ENCODE assay signal across 25 mouse cellular contexts in genomic region chr7:90284793-90285192, GRCm38 (mm10). TPM values are rescaled to one million over a fixed set of nuclear protein-coding genes. Genes with fewer than 3 reads are reported as not detected.
DNase-seq lines count a peak whose midpoint lies in the region; ATAC-seq and TF ChIP-seq lines count a peak whose summit lies in the region.
"Had no signal": no experiment of that assay in that cellular context is flagged by ENCODE, and none has a peak within 500 bp of the region (broad histone marks: within the 10 kb centered on the region; RNA-seq: fewer than 3 reads in every experiment).

No protein-coding gene starts in this region.

- 0 out of 2 replicates have a peak, but pooled peaks cover 2% of the 10 kb centered on the region for H3K27me3 ChIP-seq in liver, adult 2 months (ENCODE audit: control insufficient read depth, insufficient read depth, low read length)
- H3K27me3 ChIP-seq in liver, embryonic 12.5 days (replicated peaks) = no peaks in the 10 kb centered on the region; the same call in 1 of the 2 replicates
- no peaks in the 10 kb centered on the region for H3K27me3 ChIP-seq in lung, postnatal 0 days (replicated peaks; ENCODE audit: insufficient read depth, low read length)
- no peaks in the 10 kb centered on the region for H3K27me3 ChIP-seq in stomach, embryonic 14.5 days (ENCODE audit: control insufficient read depth, insufficient read depth, low read length)
- no peaks in the 10 kb centered on the region for H3K27me3 ChIP-seq in midbrain, embryonic 16.5 days (ENCODE audit: control insufficient read depth, insufficient read depth, low read depth, low read length)
- H3K27me3 ChIP-seq: forebrain, embryonic 13.5 days; heart, embryonic 13.5 days; hindbrain, embryonic 12.5 days had no signal

- H3K27ac ChIP-seq in liver, adult 2 months (replicated peaks; ENCODE audit: insufficient read depth, low read depth, low read length) = no peak overlapping the region
- no peak overlapping the region for H3K27ac ChIP-seq in liver, embryonic 12.5 days
- H3K27ac ChIP-seq in lung, postnatal 0 days (ENCODE audit: low read length) = no peak overlapping the region
- no peak overlapping the region for H3K27ac ChIP-seq in stomach, embryonic 14.5 days (ENCODE audit: low read length)
- H3K27ac ChIP-seq in midbrain, embryonic 16.5 days (ENCODE audit: low read length) = no peak overlapping the region
- H3K27ac ChIP-seq: embryonic facial prominence, embryonic 10.5 days; forebrain, embryonic 13.5 days; heart, embryonic 13.5 days; hindbrain, embryonic 12.5 days had no signal

- no peaks in the 10 kb centered on the region for H3K36me3 ChIP-seq in liver, adult 2 months (ENCODE audit: control insufficient read depth, insufficient read depth, low read length)
- H3K36me3 ChIP-seq in liver, embryonic 12.5 days = no peaks in the 10 kb centered on the region
- no peaks in the 10 kb centered on the region for H3K36me3 ChIP-seq in lung, postnatal 0 days (ENCODE audit: insufficient read depth, low read length)
- no peaks in the 10 kb centered on the region for H3K36me3 ChIP-seq in stomach, embryonic 14.5 days (ENCODE audit: control insufficient read depth, insufficient read depth, low read length)
- H3K36me3 ChIP-seq in midbrain, embryonic 16.5 days (ENCODE audit: control insufficient read depth, insufficient read depth, low read length) = no peaks in the 10 kb centered on the region
- H3K36me3 ChIP-seq: embryonic facial prominence, embryonic 10.5 days; heart, embryonic 13.5 days; hindbrain, embryonic 12.5 days had no signal

- peaks cover 3% of the 10 kb centered on the region for H3K4me1 ChIP-seq in liver, adult 2 months (ENCODE audit: control insufficient read depth, insufficient read depth, low read length)
- no peaks in the 10 kb centered on the region for H3K4me1 ChIP-seq in liver, embryonic 12.5 days
- no peaks in the 10 kb centered on the region for H3K4me1 ChIP-seq in lung, postnatal 0 days (ENCODE audit: insufficient read depth, low read depth, low read length)
- peaks cover 4% of the 10 kb centered on the region; the same call in 1 of the 2 replicates for H3K4me1 ChIP-seq in stomach, embryonic 14.5 days (ENCODE audit: control insufficient read depth, insufficient read depth, low read length)
- H3K4me1 ChIP-seq in midbrain, embryonic 16.5 days (ENCODE audit: control insufficient read depth, insufficient read depth, low read length) = no peaks in the 10 kb centered on the region
- H3K4me1 ChIP-seq: forebrain, embryonic 13.5 days; heart, embryonic 13.5 days; hindbrain, embryonic 12.5 days had no signal

- TF ChIP-seq CTCF in liver, adult 2 months (IDR thresholded peaks at IDR 0.05; ENCODE audit: low read depth, low read length) = no peak
- no peak for TF ChIP-seq CTCF in lung, postnatal 0 days (IDR thresholded peaks at IDR 0.05)

- TF ChIP-seq EP300 in lung, postnatal 0 days (IDR thresholded peaks at IDR 0.05) = no peak

- no peaks in the 10 kb centered on the region for H3K79me2 ChIP-seq in liver, adult 2 months (ENCODE audit: control insufficient read depth, insufficient read depth, low read length)

- no peaks in the 10 kb centered on the region for H3K9me3 ChIP-seq in liver, embryonic 12.5 days (replicated peaks)
- no peaks in the 10 kb centered on the region for H3K9me3 ChIP-seq in lung, postnatal 0 days (ENCODE audit: low read length)
- no peaks in the 10 kb centered on the region for H3K9me3 ChIP-seq in stomach, embryonic 14.5 days (ENCODE audit: control insufficient read depth, low read depth, low read length)
- H3K9me3 ChIP-seq in midbrain, embryonic 16.5 days (replicated peaks; ENCODE audit: control insufficient read depth, low read length, poor library complexity, severe bottlenecking) = no peaks in the 10 kb centered on the region
- H3K9me3 ChIP-seq: embryonic facial prominence, embryonic 10.5 days; forebrain, embryonic 13.5 days; heart, embryonic 13.5 days; hindbrain, embryonic 12.5 days had no signal

- ATAC-seq in liver, embryonic 12.5 days = no peak
- ATAC-seq in lung, postnatal 0 days = no peak
- peak; percentile 46; the same call in 1 of the 2 replicates for ATAC-seq in stomach, embryonic 14.5 days (ENCODE audit: insufficient number of reproducible peaks, insufficient read depth, low FRiP score, low read depth)
- no peak for ATAC-seq in inflammation-experienced regulatory T-cells, adult 6 months
- ATAC-seq in midbrain, embryonic 16.5 days = no peak
- ATAC-seq: forebrain, embryonic 13.5 days; forebrain, postnatal 0 days had no signal

- H3K4me2 ChIP-seq in liver, embryonic 12.5 days = no peak overlapping the region
- H3K4me2 ChIP-seq in lung, postnatal 0 days (replicated peaks; ENCODE audit: low read depth, low read length) = peak overlapping the region; percentile 25; the same call in 1 of the 2 replicates
- peak overlapping the region; percentile 10; the same call in 1 of the 2 replicates for H3K4me2 ChIP-seq in stomach, embryonic 14.5 days (replicated peaks; ENCODE audit: low read depth, low read length)
- H3K4me2 ChIP-seq in midbrain, embryonic 16.5 days (ENCODE audit: low read length) = no peak overlapping the region
- H3K4me2 ChIP-seq: forebrain, embryonic 13.5 days; heart, embryonic 13.5 days; hindbrain, embryonic 12.5 days had no signal

- 20% methylated on average over 7 of the region's 7 CpGs for whole genome bisulfite sequencing in liver, adult 2 months
- 52% methylated on average over 7 of the region's 7 CpGs for WGBS in liver, embryonic 12.5 days (ENCODE audit: insufficient replicate concordance)
- whole genome bisulfite sequencing in lung, postnatal 0 days = 18% methylated on average over 7 of the region's 7 CpGs
- WGBS in stomach, embryonic 14.5 days = 33% methylated on average over 7 of the region's 7 CpGs
- 73% methylated on average over 7 of the region's 7 CpGs for WGBS in midbrain, embryonic 16.5 days

- H3K4me3 ChIP-seq in liver, adult 2 months (ENCODE audit: insufficient read depth, low read depth, low read length) = no peak overlapping the region
- H3K4me3 ChIP-seq in liver, embryonic 12.5 days = no peak overlapping the region
- H3K4me3 ChIP-seq in lung, postnatal 0 days (ENCODE audit: low read depth, low read length) = peak overlapping the region; percentile 14
- no peak overlapping the region for H3K4me3 ChIP-seq in stomach, embryonic 14.5 days (ENCODE audit: low read depth, low read length)
- no peak overlapping the region for H3K4me3 ChIP-seq in midbrain, embryonic 16.5 days (ENCODE audit: low read depth, low read length)
- H3K4me3 ChIP-seq: embryonic facial prominence, embryonic 10.5 days; forebrain, embryonic 13.5 days; heart, embryonic 13.5 days; hindbrain, embryonic 12.5 days had no signal

- TF ChIP-seq POLR2A in liver, adult 2 months (IDR thresholded peaks at IDR 0.05; ENCODE audit: extremely low read depth, insufficient read depth, low read length) = no peak

- no peak overlapping the region for H3K9ac ChIP-seq in liver, adult 2 months (ENCODE audit: low read depth, low read length)
- H3K9ac ChIP-seq in liver, embryonic 12.5 days = no peak overlapping the region
- no peak overlapping the region for H3K9ac ChIP-seq in lung, postnatal 0 days (replicated peaks; ENCODE audit: low read depth)
- no peak overlapping the region for H3K9ac ChIP-seq in stomach, embryonic 14.5 days (replicated peaks; ENCODE audit: low read depth, low read length)
- no peak overlapping the region for H3K9ac ChIP-seq in midbrain, embryonic 16.5 days (ENCODE audit: low read depth, low read length)
- H3K9ac ChIP-seq: forebrain, embryonic 13.5 days; forebrain, postnatal 0 days; heart, embryonic 13.5 days; hindbrain, embryonic 12.5 days had no signal

- DNase-seq in liver, adult 2 months (ENCODE audit: extremely low read depth, low read depth, low spot score) = peak; percentile 30
- no peak for DNase-seq in lung, postnatal 0 days (ENCODE audit: low spot score)
- no peak for DNase-seq in lung, postnatal 10 days
- DNase-seq in cerebellum, adult 18-20 months = no peak
- DNase-seq: adrenal gland, postnatal 14 days; cerebellum, adult 2 months; cerebellum, postnatal 10 days; forebrain, postnatal 0 days; gastrocnemius, postnatal 14 days; heart, postnatal 4 days had no signal

RNA-seq across cellular contexts. Expression of gene Sytl2, which starts 17.3 kb away (rescaled TPM):
- total RNA-seq in liver, adult 2 months (2014; rRNA removed) = 0.74 and 1.3 TPM in 2 replicates
- polyA plus RNA-seq in liver, adult 2 months (2012; rRNA removed) = 0.47 and 0.53 TPM in 2 replicates
- 0.95 and 1.1 TPM in 2 replicates for polyA plus RNA-seq in liver, embryonic 12.5 days (2016; fragmentation: Nextera tagmentation; extraction: Ambion mirVana)
- 7.4 and 8.0 TPM in 2 replicates for polyA plus RNA-seq in lung, postnatal 0 days (2015; fragmentation: Nextera tagmentation; extraction: Ambion mirVana)
- polyA plus RNA-seq in stomach, embryonic 14.5 days (2014; fragmentation: Nextera tagmentation; extraction: Ambion mirVana) = 21.9 and 23.4 TPM in 2 replicates
- 10 to 100 TPM; 20.2 to 37.1 (median 20.6) TPM for polyA plus RNA-seq in inflammation-experienced regulatory T-cells, adult 6 months (2017; shearing (Covaris generic))
- 8.4 and 8.7 TPM in 2 replicates for polyA plus RNA-seq in midbrain, embryonic 16.5 days (2015; fragmentation: Nextera tagmentation; extraction: Ambion mirVana)
- total RNA-seq: granulocyte monocyte progenitor cell, adult 5-6 weeks; MEL had no signal

RNA-seq across cellular contexts. Expression of gene Ccdc83, which starts 19.2 kb away (rescaled TPM):
- not detected in 2 replicates for total RNA-seq in liver, adult 2 months (2014; rRNA removed)
- polyA plus RNA-seq in liver, adult 2 months (2012; rRNA removed) = not detected in 2 replicates
- polyA plus RNA-seq in liver, embryonic 12.5 days (2016; fragmentation: Nextera tagmentation; extraction: Ambion mirVana) = not detected in 2 replicates
- polyA plus RNA-seq in lung, postnatal 0 days (2015; fragmentation: Nextera tagmentation; extraction: Ambion mirVana) = 0.57 and 0.64 TPM in 2 replicates
- polyA plus RNA-seq in stomach, embryonic 14.5 days (2014; fragmentation: Nextera tagmentation; extraction: Ambion mirVana) = not detected in 2 replicates
- under 1 TPM in 1 of 3 experiments, not detected in 2; 0.25 TPM for polyA plus RNA-seq in inflammation-experienced regulatory T-cells, adult 6 months (2017; shearing (Covaris generic))
- polyA plus RNA-seq in midbrain, embryonic 16.5 days (2015; fragmentation: Nextera tagmentation; extraction: Ambion mirVana) = not detected in 2 replicates
- total RNA-seq: adrenal gland, adult 18-20 months; adrenal gland, postnatal 14 days; forebrain, postnatal 0 days; gastrocnemius, adult 18-20 months; granulocyte monocyte progenitor cell, adult 5-6 weeks; heart, postnatal 4 days; MEL had no signal
- polyA plus RNA-seq: C2C12; cerebellum, adult 2 months; embryonic facial prominence, embryonic 10.5 days; embryonic facial prominence, embryonic 14.5 days; forebrain, embryonic 13.5 days; forebrain, postnatal 0 days; heart, embryonic 13.5 days; heart, postnatal 0 days; hindbrain, embryonic 12.5 days had no signal

Comparison
In these comparisons a context has a peak if more than half of its experiments do, and no peak if none do; other contexts are left out.
1. H3K4me2 ChIP-seq: peak in lung, postnatal 0 days (single experiment) and stomach, embryonic 14.5 days (single experiment); none in liver, embryonic 12.5 days (single experiment) and midbrain, embryonic 16.5 days (single experiment).